Mouse (Mus musculus): ENCODE results near the gene Olfr1392. TPM values are rescaled to one million over a fixed set of nuclear protein-coding genes. Genes with fewer than 3 reads are reported as not detected.
A peak's percentile ranks its signal among the peaks of the same experiment; 100 is the strongest.
"Not testable (repeated sequence)": the region's sequence is repeated elsewhere in the genome, so short reads cannot be mapped to it uniquely, and the experiment has no call there.

Olfr1392 gene
- total RNA-seq (2012; rRNA removed): not detected in 2 replicates
- not detected in 2 replicates for total RNA-seq (2014; rRNA removed)
- polyA plus RNA-seq (2012; ENCODE audit: insufficient read length, low read depth): not detected in 2 replicates

DNA sequence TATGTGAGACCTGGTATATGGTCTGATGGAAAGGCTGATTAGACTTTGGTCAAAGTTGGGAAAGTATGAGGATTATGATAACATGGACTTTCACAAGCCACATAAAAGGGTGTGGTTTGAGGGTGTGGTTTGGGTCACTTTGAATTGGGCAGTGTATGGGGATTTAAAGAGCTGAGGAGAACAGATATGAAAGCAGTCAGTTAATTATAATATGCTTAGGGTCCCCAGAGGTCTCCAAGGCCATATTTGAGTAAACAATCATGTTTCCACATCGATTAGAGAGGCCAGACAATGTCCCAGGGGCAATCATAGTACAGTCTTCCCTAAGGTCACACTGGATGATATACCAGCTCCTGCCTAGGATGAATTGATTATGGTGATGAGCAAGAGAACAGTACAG lies at the start of gene Olfr1392:
TSS of gene Olfr1392 (plus strand) at position 301 of the 400 bp plus-strand sequence.
- dilution Hi-C loops (cut with MboI; ENCODE audit: extremely low pct_ligation_motif_present, extremely low pct_unique_long_range_greater_than_20kb, low sequenced_read_pairs); H3K9me3 ChIP-seq (replicated peaks; ENCODE audit: low read length); H3K4me3 ChIP-seq (replicated peaks in 1 of 3; ENCODE audit: low read depth in 2 of 3, low read length in 2 of 3, poor library complexity in 1 of 3); H3K36me3 ChIP-seq (replicated peaks in 1 of 2; ENCODE audit: control insufficient read depth in 1 of 2, insufficient read depth in 1 of 2, low read length in 1 of 2); H3K27me3 ChIP-seq (replicated peaks); H3K27ac ChIP-seq (ENCODE audit: insufficient read depth, low read depth); H3K4me2 ChIP-seq (ENCODE audit: insufficient read depth, low read depth, poor library complexity, severe bottlenecking); H3K9ac ChIP-seq (ENCODE audit: insufficient read depth, low read depth); H3K4me1 ChIP-seq (ENCODE audit: control insufficient read depth in 1 of 2, insufficient read depth in 2 of 2); DNase-seq (ENCODE audit: extremely low read depth); H3K79me2 ChIP-seq (replicated peaks; ENCODE audit: control insufficient read depth, extremely low read depth, insufficient read depth, poor library complexity, severe bottlenecking): not testable (repeated sequence)
- in situ Hi-C loops (cut with MboI; ENCODE audit: low pct_ligation_motif_present, low pct_unique_long_range_greater_than_20kb, low sequenced_read_pairs): loop anchor here (5.0 kb wide), 1 partner anchor 32 kb away; no protein-coding TSS in a partner anchor

DNA sequence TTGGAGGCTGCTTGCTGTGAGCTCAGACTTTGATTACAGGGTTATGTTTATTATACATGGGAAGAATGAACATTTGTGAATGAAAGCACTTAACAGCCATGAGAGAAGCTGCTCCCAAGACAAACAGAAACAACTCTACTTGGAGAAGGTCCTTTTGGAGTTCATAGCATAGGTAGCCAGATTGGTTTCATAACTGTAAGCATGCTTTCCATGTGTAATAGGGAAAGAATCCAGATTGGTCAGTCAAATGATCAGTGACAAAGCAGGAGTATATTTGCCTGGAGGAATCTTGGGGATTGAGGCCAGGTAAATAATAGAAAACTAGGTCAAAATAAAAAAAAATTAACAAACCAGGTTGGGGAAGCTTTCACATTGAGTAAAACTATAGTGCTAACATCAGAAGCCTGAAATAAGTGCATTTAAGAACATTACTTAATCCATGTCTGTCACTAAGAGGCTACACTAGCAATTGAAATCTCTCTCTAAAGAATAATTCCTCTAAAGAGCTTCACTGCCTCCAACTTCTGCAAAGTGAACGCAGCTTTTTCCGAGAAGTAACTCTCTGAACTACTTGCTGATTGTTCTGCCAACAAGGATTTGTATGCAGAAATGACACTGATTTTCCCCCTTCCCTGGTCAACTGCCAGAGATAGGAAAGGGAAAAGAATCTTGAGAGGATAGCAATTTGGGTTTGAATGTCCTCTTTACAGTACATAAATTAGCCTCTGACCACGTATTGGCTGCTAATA lies 49.4 kb upstream of the Olfr1392 start:
- in situ Hi-C loops (cut with MboI; ENCODE audit: low pct_ligation_motif_present, low pct_unique_long_range_greater_than_20kb, low sequenced_read_pairs) (no loop called here), dilution Hi-C loops (cut with MboI; ENCODE audit: extremely low pct_ligation_motif_present, extremely low pct_unique_long_range_greater_than_20kb, low sequenced_read_pairs) (no loop called here)
- no peak overlapping the region for H3K27ac ChIP-seq (ENCODE audit: insufficient read depth, low read depth)

DNA sequence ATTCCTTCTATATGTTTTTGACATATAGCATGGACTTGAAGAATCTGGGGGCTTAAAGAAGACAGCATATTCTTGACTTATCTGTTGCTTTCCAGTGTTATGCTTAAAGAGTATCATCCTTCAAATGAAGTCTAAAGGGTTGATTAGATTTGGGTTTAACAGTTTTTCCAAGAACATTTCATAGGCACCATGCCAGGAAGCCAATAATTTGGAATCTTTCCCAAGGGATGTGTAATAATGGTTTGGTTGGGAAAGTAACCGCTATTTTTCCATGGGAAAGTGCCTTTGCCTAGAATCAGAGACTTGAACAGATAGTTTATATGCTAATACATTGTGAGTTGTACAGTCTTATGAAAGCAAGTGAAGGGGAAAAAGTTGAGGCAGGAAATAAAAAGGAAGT lies 48.2 kb upstream of the Olfr1392 start:
- peaks cover 6 to 46% of the 10 kb centered on the region in 2 experiments; a peak in 3 of 4 replicates for H3K4me1 ChIP-seq (ENCODE audit: control insufficient read depth in 1 of 2, insufficient read depth in 2 of 2)
- in situ Hi-C loops (cut with MboI; ENCODE audit: low pct_ligation_motif_present, low pct_unique_long_range_greater_than_20kb, low sequenced_read_pairs): no loop called here
- no peak overlapping the region; the same call in 1 of the 2 replicates for H3K4me2 ChIP-seq (ENCODE audit: insufficient read depth, low read depth, poor library complexity, severe bottlenecking)
- H3K9ac ChIP-seq (ENCODE audit: insufficient read depth, low read depth): peak overlapping the region; percentile 44; the same call in 1 of the 2 replicates
- H3K79me2 ChIP-seq (replicated peaks; ENCODE audit: control insufficient read depth, extremely low read depth, insufficient read depth, poor library complexity, severe bottlenecking): no peaks in the 10 kb centered on the region
- no peak overlapping the region for H3K27ac ChIP-seq (ENCODE audit: insufficient read depth, low read depth)
- no peaks in the 10 kb centered on the region for H3K36me3 ChIP-seq (replicated peaks in 1 of 2; ENCODE audit: control insufficient read depth in 1 of 2, insufficient read depth in 1 of 2, low read length in 1 of 2)
- DNase-seq (ENCODE audit: extremely low read depth): no peak
- dilution Hi-C loops (cut with MboI; ENCODE audit: extremely low pct_ligation_motif_present, extremely low pct_unique_long_range_greater_than_20kb, low sequenced_read_pairs): no loop called here
- H3K27me3 ChIP-seq (replicated peaks): no peaks in the 10 kb centered on the region
- H3K9me3 ChIP-seq (replicated peaks; ENCODE audit: low read length): no peaks in the 10 kb centered on the region
- TF ChIP-seq JUND (conservative IDR thresholded peaks at IDR 0.05; ENCODE audit: low read depth, low read length) (no peak), POLR2AphosphoS2 (IDR thresholded peaks at IDR 0.05; ENCODE audit: low read depth, low read length) (no peak), USF2 (conservative IDR thresholded peaks at IDR 0.05; ENCODE audit: low read depth, low read length) (no peak), NRF1 (IDR thresholded peaks at IDR 0.05; ENCODE audit: low read depth, low read length) (no peak), POLR2A (IDR thresholded peaks at IDR 0.05; ENCODE audit: low read depth, low read length) (no peak), MAX (IDR thresholded peaks at IDR 0.05; ENCODE audit: low read length) (no peak), MYC (IDR thresholded peaks at IDR 0.05; ENCODE audit: low read depth, low read length) (no peak), NELFE (IDR thresholded peaks at IDR 0.05; ENCODE audit: low read depth, low read length) (no peak), MXI1 (IDR thresholded peaks at IDR 0.05; ENCODE audit: low read depth, low read length) (no peak), MAFK (IDR thresholded peaks at IDR 0.05; ENCODE audit: insufficient replicate concordance, low read length) (no peak), JUN (IDR thresholded peaks at IDR 0.05; ENCODE audit: insufficient read depth, low read depth, low read length) (no peak), SIN3A (IDR thresholded peaks at IDR 0.05; ENCODE audit: low read length) (no peak), HCFC1 (IDR thresholded peaks at IDR 0.05; ENCODE audit: low read depth, low read length) (no peak), KAT2A (IDR thresholded peaks at IDR 0.05; ENCODE audit: insufficient replicate concordance, low read length) (no peak), IRF4 (IDR thresholded peaks at IDR 0.05; ENCODE audit: low read depth, low read length) (no peak), MAZ (IDR thresholded peaks at IDR 0.05; ENCODE audit: low read depth, low read length) (no peak)
- no peak overlapping the region for H3K4me3 ChIP-seq (replicated peaks in 1 of 3; ENCODE audit: low read depth in 2 of 3, low read length in 2 of 3, poor library complexity in 1 of 3)

More for the DNA sequence above, 49.4 kb upstream of the Olfr1392 start:
- H3K4me2 ChIP-seq (ENCODE audit: insufficient read depth, low read depth, poor library complexity, severe bottlenecking): no peak overlapping the region
- no peaks in the 10 kb centered on the region for H3K9me3 ChIP-seq (replicated peaks; ENCODE audit: low read length)
- no peak for DNase-seq (ENCODE audit: extremely low read depth)
- no peak overlapping the region; the same call in 1 of the 2 replicates for H3K9ac ChIP-seq (ENCODE audit: insufficient read depth, low read depth)
- H3K4me3 ChIP-seq (replicated peaks in 1 of 3; ENCODE audit: low read depth in 2 of 3, low read length in 2 of 3, poor library complexity in 1 of 3): no peak overlapping the region
- no peaks in the 10 kb centered on the region for H3K79me2 ChIP-seq (replicated peaks; ENCODE audit: control insufficient read depth, extremely low read depth, insufficient read depth, poor library complexity, severe bottlenecking)
- TF ChIP-seq EP300 (IDR thresholded peaks at IDR 0.05; ENCODE audit: low read length): peak; percentile 70
- TF ChIP-seq JUND (conservative IDR thresholded peaks at IDR 0.05; ENCODE audit: low read depth, low read length): no peak
- no peak for TF ChIP-seq UBTF (IDR thresholded peaks at IDR 0.05; ENCODE audit: low read depth, low read length)
- no peaks in the 10 kb centered on the region for H3K36me3 ChIP-seq (replicated peaks in 1 of 2; ENCODE audit: control insufficient read depth in 1 of 2, insufficient read depth in 1 of 2, low read length in 1 of 2)
- peaks cover 3 to 34% of the 10 kb centered on the region in 2 experiments; a peak in 3 of 4 replicates for H3K4me1 ChIP-seq (ENCODE audit: control insufficient read depth in 1 of 2, insufficient read depth in 2 of 2)
- H3K27me3 ChIP-seq (replicated peaks): no peaks in the 10 kb centered on the region
